ENCODE assay signal across 20 mouse cellular contexts in genomic region chr19:44277931-44278330, GRCm38 (mm10). TPM values are rescaled to one million over a fixed set of nuclear protein-coding genes. Genes with fewer than 3 reads are reported as not detected.
DNase-seq lines count a peak whose midpoint lies in the region; ATAC-seq and TF ChIP-seq lines count a peak whose summit lies in the region.
"Had no signal": no experiment of that assay in that cellular context is flagged by ENCODE, and none has a peak within 500 bp of the region (broad histone marks: within the 10 kb centered on the region; RNA-seq: fewer than 3 reads in every experiment).

No protein-coding gene starts in this region.

- no peaks in the 10 kb centered on the region for H3K36me3 ChIP-seq in heart, embryonic 10.5 days
- H3K36me3 ChIP-seq in heart, embryonic 11.5 days (ENCODE audit: control insufficient read depth, insufficient read depth, low read length), result no peaks in the 10 kb centered on the region
- no peaks in the 10 kb centered on the region for H3K36me3 ChIP-seq in E14TG2a.4 (ENCODE audit: insufficient read depth, low read length)
- H3K36me3 ChIP-seq: embryonic facial prominence, embryonic 10.5 days; embryonic facial prominence, embryonic 12.5 days; forebrain, embryonic 15.5 days; G1E had no signal

- H3K4me3 ChIP-seq in heart, embryonic 10.5 days, result no peak overlapping the region
- no peak overlapping the region for H3K4me3 ChIP-seq in heart, embryonic 11.5 days (ENCODE audit: low read depth, low read length)
- H3K4me3 ChIP-seq in E14TG2a.4 (replicated peaks; ENCODE audit: low read length), result peak overlapping the region; percentile 37
- H3K4me3 ChIP-seq: embryonic facial prominence, embryonic 10.5 days; embryonic facial prominence, embryonic 12.5 days; forebrain, embryonic 13.5 days; forebrain, embryonic 15.5 days had no signal

- no peaks in the 10 kb centered on the region for H3K9me3 ChIP-seq in heart, embryonic 10.5 days
- H3K9me3 ChIP-seq in heart, embryonic 11.5 days (replicated peaks; ENCODE audit: control insufficient read depth, low read length), result no peaks in the 10 kb centered on the region
- H3K9me3 ChIP-seq in E14TG2a.4 (ENCODE audit: low read length), result no peaks in the 10 kb centered on the region
- H3K9me3 ChIP-seq: embryonic facial prominence, embryonic 10.5 days; embryonic facial prominence, embryonic 12.5 days; forebrain, embryonic 13.5 days; forebrain, embryonic 15.5 days; G1E had no signal

- H3K27me3 ChIP-seq in heart, embryonic 10.5 days (ENCODE audit: insufficient read depth, poor library complexity, severe bottlenecking), result no peaks in the 10 kb centered on the region
- H3K27me3 ChIP-seq in heart, embryonic 11.5 days (ENCODE audit: control insufficient read depth, insufficient read depth, low read length), result no peaks in the 10 kb centered on the region
- H3K27me3 ChIP-seq in E14TG2a.4 (ENCODE audit: insufficient read depth, low read length), result peaks cover 3% of the 10 kb centered on the region; the same call in 1 of the 2 replicates
- H3K27me3 ChIP-seq: embryonic facial prominence, embryonic 12.5 days; forebrain, embryonic 13.5 days; forebrain, embryonic 15.5 days; Patski had no signal

- peak; percentile 77 for DNase-seq in adrenal gland, adult 2 months
- no peak for DNase-seq in adrenal gland, postnatal 4 days (ENCODE audit: low spot score in 2 of 2)
- no peak for DNase-seq in heart, embryonic 10.5 days (ENCODE audit: low spot score)
- DNase-seq in thymus, postnatal 0 days (ENCODE audit: low spot score), result no peak
- DNase-seq: adrenal gland, postnatal 25 days; cerebellum, adult 11-12 months; cerebellum, adult 2 months; cerebellum, adult 9-10 months; cerebellum, postnatal 25 days; forebrain, postnatal 0 days had no signal

- no peak overlapping the region for H3K9ac ChIP-seq in heart, embryonic 11.5 days (ENCODE audit: low read depth, low read length)
- H3K9ac ChIP-seq: embryonic facial prominence, embryonic 12.5 days; forebrain, embryonic 13.5 days; forebrain, embryonic 15.5 days; forebrain, postnatal 0 days had no signal

- no peak overlapping the region for H3K4me2 ChIP-seq in heart, embryonic 11.5 days
- H3K4me2 ChIP-seq: embryonic facial prominence, embryonic 12.5 days; forebrain, embryonic 13.5 days; forebrain, embryonic 15.5 days had no signal

- WGBS in heart, embryonic 10.5 days, result 83% methylated on average over 8 of the region's 8 CpGs
- 74% methylated on average over 8 of the region's 8 CpGs for WGBS in heart, embryonic 11.5 days (ENCODE audit: insufficient replicate concordance)

- peaks cover 40% of the 10 kb centered on the region for H3K4me1 ChIP-seq in heart, embryonic 10.5 days
- H3K4me1 ChIP-seq in heart, embryonic 11.5 days (ENCODE audit: control insufficient read depth, insufficient read depth, low read length), result peaks cover 25% of the 10 kb centered on the region
- peaks cover 84% of the 10 kb centered on the region for H3K4me1 ChIP-seq in E14TG2a.4 (replicated peaks; ENCODE audit: low read depth, low read length)

- ATAC-seq in heart, embryonic 11.5 days (replicated peaks; ENCODE audit: insufficient number of reproducible peaks, low FRiP score, low TSS enrichment), result no peak
- ATAC-seq: activated CD4-positive, CD25-positive, alpha-beta regulatory T cell, adult 4 months; forebrain, embryonic 13.5 days; forebrain, embryonic 15.5 days; forebrain, postnatal 0 days; Patski had no signal

- peak overlapping the region; percentile 39 for H3K27ac ChIP-seq in heart, embryonic 10.5 days
- H3K27ac ChIP-seq in heart, embryonic 11.5 days (ENCODE audit: low read depth, low read length), result no peak overlapping the region
- H3K27ac ChIP-seq: embryonic facial prominence, embryonic 12.5 days; forebrain, embryonic 13.5 days; forebrain, embryonic 15.5 days had no signal

- no peak for TF ChIP-seq CTCF in E14TG2a.4 (conservative IDR thresholded peaks at IDR 0.05; ENCODE audit: low read length)

RNA-seq across cellular contexts. Expression of gene Scd2, which starts 15.5 kb away (rescaled TPM):
- total RNA-seq in adrenal gland, adult 2 months (2021), result 1,000 to 10,000 TPM in 1 of 2 experiments, 100 to 1,000 TPM in 1; 845 to 1,065 TPM
- polyA plus RNA-seq in adrenal gland, adult 2 months (2012; rRNA removed), result 432 and 748 TPM in 2 replicates
- 100 to 1,000 TPM; 412 to 445 TPM for total RNA-seq in adrenal gland, postnatal 4 days (2021)
- polyA plus RNA-seq in heart, embryonic 10.5 days (2016; fragmentation: Nextera tagmentation; extraction: Ambion mirVana), result 195 and 207 TPM in 2 replicates
- 150 and 188 TPM in 2 replicates for polyA plus RNA-seq in heart, embryonic 11.5 days (2014; fragmentation: Nextera tagmentation; extraction: Ambion mirVana)
- polyA plus RNA-seq in thymus, postnatal 0 days (2015; fragmentation: Nextera tagmentation; extraction: Ambion mirVana), result 68.8 and 69.7 TPM in 2 replicates

RNA-seq across cellular contexts. Expression of gene Scd4, which starts 55.0 kb away (rescaled TPM):
- total RNA-seq in adrenal gland, adult 2 months (2021), result 1 to 10 TPM; 5.4 to 9.3 TPM
- 0.19 and 0.29 TPM in 2 replicates for polyA plus RNA-seq in adrenal gland, adult 2 months (2012; rRNA removed)
- total RNA-seq in adrenal gland, postnatal 4 days (2021), result 1 to 10 TPM; 2.0 to 2.2 TPM
- 0.06 and 0.16 TPM in 2 replicates for polyA plus RNA-seq in heart, embryonic 10.5 days (2016; fragmentation: Nextera tagmentation; extraction: Ambion mirVana)
- 0.11 and 0.18 TPM in 2 replicates for polyA plus RNA-seq in heart, embryonic 11.5 days (2014; fragmentation: Nextera tagmentation; extraction: Ambion mirVana)
- 0.18 TPM in 2 replicates for polyA plus RNA-seq in thymus, postnatal 0 days (2015; fragmentation: Nextera tagmentation; extraction: Ambion mirVana)
- polyA plus RNA-seq: forebrain, embryonic 11.5 days had no signal
